Mouse (Mus musculus): ENCODE measurements at regions not wholly inside any gene's neighbourhood (a gene's known extent, or its start where the extent isn't known, plus 50 kb on each side); places are given as distances from the start of the nearest gene placed in this dataset.

- DNase-seq (ENCODE audit: low read depth, low spot score) = no peak
Measured at GRCm38 (mm10) chr13:33721851-33722250, 60.6 kb downstream of the Serpinb6d start.

GRCm38 (mm10) chr13:33762293-33763125 is 80.7 kb downstream of the Serpinb6e start:
- peak; percentile 91 for DNase-seq (ENCODE audit: low read depth, low spot score)

GRCm38 (mm10) chr13:33763295-33763916 is 79.8 kb downstream of the Serpinb6e start:
- DNase-seq (ENCODE audit: low read depth, low spot score) = no peak
